Mouse (Mus musculus): Measurements from ENCODE around the gene Slc6a5. TPM values are rescaled to one million over a fixed set of nuclear protein-coding genes. Genes with fewer than 3 reads are reported as not detected.

Slc6a5 gene
- polyA plus RNA-seq, 1 experiment from 2014 or later: 0.05 TPM

GRCm38 (mm10) chr7:49887776-49888390 lies 22.1 kb upstream of the Slc6a5 start:
- WGBS: 74% methylated on average over 2 of the region's 2 CpGs
- Histone ChIP-seq H3K4me3 (ENCODE audit: low read length) (no peak overlapping the region), H3K4me1 (ENCODE audit: insufficient read depth, low read length) (peaks cover 3% of the 10 kb centered on the region), H3K9ac (replicated peaks; ENCODE audit: low read length) (no peak overlapping the region), H3K36me3 (ENCODE audit: insufficient read depth, low read length) (no peaks in the 10 kb centered on the region), H3K4me2 (replicated peaks; ENCODE audit: low read depth, low read length) (no peak overlapping the region), H3K27ac (ENCODE audit: low read length) (no peak overlapping the region), H3K9me3 (ENCODE audit: low read length) (no peaks in the 10 kb centered on the region), H3K27me3 (ENCODE audit: insufficient read depth, low read length) (no peaks in the 10 kb centered on the region)
- ATAC-seq (ENCODE audit: low FRiP score, low TSS enrichment): no peak

GRCm38 (mm10) chr7:49894786-49895185 lies 15.2 kb upstream of the Slc6a5 start:
- Histone ChIP-seq H3K36me3 (ENCODE audit: insufficient read depth, low read length) (no peaks in the 10 kb centered on the region), H3K4me3 (ENCODE audit: low read length) (no peak overlapping the region), H3K4me2 (replicated peaks; ENCODE audit: low read depth, low read length) (no peak overlapping the region), H3K4me1 (ENCODE audit: insufficient read depth, low read length) (no peaks in the 10 kb centered on the region), H3K27me3 (ENCODE audit: insufficient read depth, low read length) (no peaks in the 10 kb centered on the region), H3K27ac (ENCODE audit: low read length) (no peak overlapping the region), H3K9ac (replicated peaks; ENCODE audit: low read length) (no peak overlapping the region), H3K9me3 (ENCODE audit: low read length) (no peaks in the 10 kb centered on the region)
- ATAC-seq (ENCODE audit: low FRiP score, low TSS enrichment): no peak
- WGBS: 71% methylated on average over 2 of the region's 2 CpGs

- WGBS: 67% methylated on average over 6 of the region's 6 CpGs
Observed at GRCm38 (mm10) chr7:49895296-49895695, 14.7 kb upstream of the Slc6a5 start.

GRCm38 (mm10) chr7:49902003-49902552 lies 7.9 kb upstream of the Slc6a5 start:
- no peaks in the 10 kb centered on the region for H3K36me3 ChIP-seq (ENCODE audit: insufficient read depth, low read length)
- WGBS: 13% methylated on average over 9 of the region's 9 CpGs
- no peak overlapping the region for H3K27ac ChIP-seq (ENCODE audit: low read length)
- peaks cover 6% of the 10 kb centered on the region; the same call in 1 of the 2 replicates for H3K4me1 ChIP-seq (ENCODE audit: insufficient read depth, low read length)
- peak; percentile 71; the same call in 1 of the 2 replicates for ATAC-seq (ENCODE audit: low FRiP score, low TSS enrichment)
- peaks cover 26% of the 10 kb centered on the region for H3K27me3 ChIP-seq (ENCODE audit: insufficient read depth, low read length)
- H3K4me3 ChIP-seq (ENCODE audit: low read length): no peak overlapping the region
- no peaks in the 10 kb centered on the region for H3K9me3 ChIP-seq (ENCODE audit: low read length)
- H3K9ac ChIP-seq (replicated peaks; ENCODE audit: low read length): no peak overlapping the region
- H3K4me2 ChIP-seq (replicated peaks; ENCODE audit: low read depth, low read length): no peak overlapping the region

More at GRCm38 (mm10) chr7:49895296-49895695, 14.7 kb upstream of the Slc6a5 start:
- Histone ChIP-seq H3K4me3 (ENCODE audit: low read length) (no peak overlapping the region), H3K27me3 (ENCODE audit: insufficient read depth, low read length) (no peaks in the 10 kb centered on the region), H3K27ac (ENCODE audit: low read length) (no peak overlapping the region), H3K36me3 (ENCODE audit: insufficient read depth, low read length) (no peaks in the 10 kb centered on the region), H3K4me1 (ENCODE audit: insufficient read depth, low read length) (no peaks in the 10 kb centered on the region), H3K4me2 (replicated peaks; ENCODE audit: low read depth, low read length) (no peak overlapping the region), H3K9ac (replicated peaks; ENCODE audit: low read length) (no peak overlapping the region), H3K9me3 (ENCODE audit: low read length) (no peaks in the 10 kb centered on the region)
- ATAC-seq (ENCODE audit: low FRiP score, low TSS enrichment): no peak

GRCm38 (mm10) chr7:49907191-49908171 lies 2.5 kb upstream of the Slc6a5 start:
- ATAC-seq (ENCODE audit: low FRiP score, low TSS enrichment): peak; percentile 49
- H3K4me3 ChIP-seq (ENCODE audit: low read length): peak overlapping the region; percentile 18; the same call in 1 of the 2 replicates
- H3K9me3 ChIP-seq (ENCODE audit: low read length): no peaks in the 10 kb centered on the region
- H3K4me1 ChIP-seq (ENCODE audit: insufficient read depth, low read length): no peaks in the 10 kb centered on the region
- peak overlapping the region; percentile 4; the same call in 1 of the 2 replicates for H3K4me2 ChIP-seq (replicated peaks; ENCODE audit: low read depth, low read length)
- no peak overlapping the region for H3K27ac ChIP-seq (ENCODE audit: low read length)
- no peaks in the 10 kb centered on the region for H3K36me3 ChIP-seq (ENCODE audit: insufficient read depth, low read length)
- peaks cover 80% of the 10 kb centered on the region for H3K27me3 ChIP-seq (ENCODE audit: insufficient read depth, low read length)
- no peak overlapping the region for H3K9ac ChIP-seq (replicated peaks; ENCODE audit: low read length)
- 1% methylated on average over 28 of the region's 28 CpGs for WGBS

GRCm38 (mm10) chr7:49908181-49908855 lies 1.6 kb upstream of the Slc6a5 start:
- peak; percentile 46 for ATAC-seq (ENCODE audit: low FRiP score, low TSS enrichment)
- peak overlapping the region; percentile 12; the same call in 1 of the 2 replicates for H3K4me2 ChIP-seq (replicated peaks; ENCODE audit: low read depth, low read length)

GRCm38 (mm10) chr7:49908990-49909411 lies 945 bp upstream of the Slc6a5 start:
- peaks cover 95% of the 10 kb centered on the region for H3K27me3 ChIP-seq (ENCODE audit: insufficient read depth, low read length)
- H3K4me1 ChIP-seq (ENCODE audit: insufficient read depth, low read length): no peaks in the 10 kb centered on the region
- no peaks in the 10 kb centered on the region for H3K9me3 ChIP-seq (ENCODE audit: low read length)
- H3K4me2 ChIP-seq (replicated peaks; ENCODE audit: low read depth, low read length): peak overlapping the region; percentile 12; the same call in 1 of the 2 replicates
- no peak overlapping the region for H3K27ac ChIP-seq (ENCODE audit: low read length)
- H3K9ac ChIP-seq (replicated peaks; ENCODE audit: low read length): no peak overlapping the region
- WGBS: 1% methylated on average over 26 of the region's 26 CpGs
- H3K36me3 ChIP-seq (ENCODE audit: insufficient read depth, low read length): no peaks in the 10 kb centered on the region
- ATAC-seq (ENCODE audit: low FRiP score, low TSS enrichment): no peak
- H3K4me3 ChIP-seq (ENCODE audit: low read length): 0 out of 2 replicates have a peak overlapping the region, but pooled peaks have one; percentile 17

More at GRCm38 (mm10) chr7:49908181-49908855, 1.6 kb upstream of the Slc6a5 start:
- Histone ChIP-seq H3K4me3 (ENCODE audit: low read length) (peak overlapping the region; percentile 18; the same call in 1 of the 2 replicates), H3K4me1 (ENCODE audit: insufficient read depth, low read length) (no peaks in the 10 kb centered on the region), H3K9ac (replicated peaks; ENCODE audit: low read length) (no peak overlapping the region), H3K9me3 (ENCODE audit: low read length) (no peaks in the 10 kb centered on the region), H3K27me3 (ENCODE audit: insufficient read depth, low read length) (peaks cover 89% of the 10 kb centered on the region), H3K36me3 (ENCODE audit: insufficient read depth, low read length) (no peaks in the 10 kb centered on the region), H3K27ac (ENCODE audit: low read length) (no peak overlapping the region)
- under 1% methylated on average over 24 of the region's 24 CpGs for WGBS

- ATAC-seq (ENCODE audit: low FRiP score, low TSS enrichment): no peak; the same call in 1 of the 2 replicates
- Histone ChIP-seq H3K4me1 (ENCODE audit: insufficient read depth, low read length) (no peaks in the 10 kb centered on the region), H3K27me3 (ENCODE audit: insufficient read depth, low read length) (peaks cover 100% of the 10 kb centered on the region), H3K36me3 (ENCODE audit: insufficient read depth, low read length) (no peaks in the 10 kb centered on the region), H3K9me3 (ENCODE audit: low read length) (no peaks in the 10 kb centered on the region), H3K27ac (ENCODE audit: low read length) (no peak overlapping the region), H3K4me3 (ENCODE audit: low read length) (no peak overlapping the region), H3K9ac (replicated peaks; ENCODE audit: low read length) (no peak overlapping the region), H3K4me2 (replicated peaks; ENCODE audit: low read depth, low read length) (no peak overlapping the region)
- 1% methylated on average over 16 of the region's 16 CpGs for WGBS
Observed at GRCm38 (mm10) chr7:49910361-49910760, 415 bp downstream of the Slc6a5 start.

All from kidney, embryonic 16.5 days (tissue).